Mouse (Mus musculus): ENCODE results near the gene Mfn2. TPM values are rescaled to one million over a fixed set of nuclear protein-coding genes. Genes with fewer than 3 reads are reported as not detected.

The Mfn2 gene
- polyA plus RNA-seq, 1 experiment from 2014 or later = 102 TPM

- Histone ChIP-seq H3K9me3 (no peaks in the 10 kb centered on the region), H3K9ac (no peak overlapping the region), H3K36me3 (peaks cover 97% of the 10 kb centered on the region), H3K4me1 (0 out of 2 replicates have a peak, but pooled peaks cover 2% of the 10 kb centered on the region), H3K27ac (replicated peaks) (no peak overlapping the region), H3K27me3 (replicated peaks) (no peaks in the 10 kb centered on the region), H3K4me3 (no peak overlapping the region), H3K4me2 (no peak overlapping the region)
- WGBS = 94% methylated on average over 12 of the region's 12 CpGs
- no peak for ATAC-seq (ENCODE audit: extremely low read depth, insufficient number of reproducible peaks, low FRiP score, low TSS enrichment)
These were observed 18.3 kb downstream of the Mfn2 start for GRCm38 (mm10) chr4:147886158-147886557.

- WGBS = 96% methylated on average over 3 of the region's 3 CpGs
- H3K4me3 ChIP-seq = no peak overlapping the region
- H3K27ac ChIP-seq (replicated peaks) = no peak overlapping the region
- H3K4me2 ChIP-seq = no peak overlapping the region
- no peaks in the 10 kb centered on the region for H3K27me3 ChIP-seq (replicated peaks)
- ATAC-seq (ENCODE audit: extremely low read depth, insufficient number of reproducible peaks, low FRiP score, low TSS enrichment) = no peak
- no peaks in the 10 kb centered on the region for H3K9me3 ChIP-seq
- H3K9ac ChIP-seq = no peak overlapping the region
- peaks cover 99% of the 10 kb centered on the region for H3K36me3 ChIP-seq
- H3K4me1 ChIP-seq = peaks cover 6% of the 10 kb centered on the region; the same call in 1 of the 2 replicates
These were observed 20.4 kb downstream of the Mfn2 start for GRCm38 (mm10) chr4:147884138-147884537.

GRCm38 (mm10) chr4:147883041-147883440 lies 21.5 kb downstream of the Mfn2 start:
- H3K4me3 ChIP-seq = no peak overlapping the region
- no peaks in the 10 kb centered on the region for H3K27me3 ChIP-seq (replicated peaks)
- H3K4me1 ChIP-seq = peaks cover 6% of the 10 kb centered on the region; the same call in 1 of the 2 replicates
- no peak overlapping the region for H3K9ac ChIP-seq
- no peaks in the 10 kb centered on the region for H3K9me3 ChIP-seq
- WGBS = 64% methylated on average over 6 of the region's 6 CpGs
- no peak overlapping the region for H3K27ac ChIP-seq (replicated peaks)
- ATAC-seq (ENCODE audit: extremely low read depth, insufficient number of reproducible peaks, low FRiP score, low TSS enrichment) = no peak
- no peak overlapping the region for H3K4me2 ChIP-seq
- H3K36me3 ChIP-seq = peaks cover 99% of the 10 kb centered on the region

- Histone ChIP-seq H3K4me1 (peaks cover 6% of the 10 kb centered on the region; the same call in 1 of the 2 replicates), H3K27me3 (replicated peaks) (no peaks in the 10 kb centered on the region), H3K27ac (replicated peaks) (no peak overlapping the region), H3K36me3 (peaks cover 98% of the 10 kb centered on the region), H3K4me2 (no peak overlapping the region), H3K4me3 (no peak overlapping the region), H3K9ac (no peak overlapping the region), H3K9me3 (no peaks in the 10 kb centered on the region)
- 90% methylated on average over 7 of the region's 7 CpGs for WGBS
- ATAC-seq (ENCODE audit: extremely low read depth, insufficient number of reproducible peaks, low FRiP score, low TSS enrichment) = no peak
These were observed 22.7 kb downstream of the Mfn2 start for GRCm38 (mm10) chr4:147881792-147882191.

GRCm38 (mm10) chr4:147879865-147880264 lies 24.6 kb downstream of the Mfn2 start:
- Histone ChIP-seq H3K27me3 (replicated peaks) (no peaks in the 10 kb centered on the region), H3K4me1 (peaks cover 6% of the 10 kb centered on the region; the same call in 1 of the 2 replicates), H3K4me2 (no peak overlapping the region), H3K27ac (replicated peaks) (no peak overlapping the region), H3K36me3 (peaks cover 98% of the 10 kb centered on the region), H3K9ac (no peak overlapping the region), H3K9me3 (no peaks in the 10 kb centered on the region), H3K4me3 (no peak overlapping the region)
- ATAC-seq (ENCODE audit: extremely low read depth, insufficient number of reproducible peaks, low FRiP score, low TSS enrichment) = no peak
- 43% methylated on average over 5 of the region's 5 CpGs for WGBS

- no peak overlapping the region for H3K27ac ChIP-seq (replicated peaks)
- H3K4me2 ChIP-seq = no peak overlapping the region
- H3K36me3 ChIP-seq = peaks cover 98% of the 10 kb centered on the region
- no peak overlapping the region for H3K4me3 ChIP-seq
- peaks cover 6% of the 10 kb centered on the region; the same call in 1 of the 2 replicates for H3K4me1 ChIP-seq
- no peak overlapping the region for H3K9ac ChIP-seq
- ATAC-seq (ENCODE audit: extremely low read depth, insufficient number of reproducible peaks, low FRiP score, low TSS enrichment) = no peak
- no peaks in the 10 kb centered on the region for H3K9me3 ChIP-seq
- 62% methylated on average over 2 of the region's 2 CpGs for WGBS
- H3K27me3 ChIP-seq (replicated peaks) = no peaks in the 10 kb centered on the region
These were observed 25.0 kb downstream of the Mfn2 start for GRCm38 (mm10) chr4:147879456-147879855.

- WGBS = 87% methylated on average over 9 of the region's 9 CpGs
- H3K9ac ChIP-seq = no peak overlapping the region
- no peaks in the 10 kb centered on the region for H3K27me3 ChIP-seq (replicated peaks)
- no peaks in the 10 kb centered on the region for H3K9me3 ChIP-seq
- peaks cover 98% of the 10 kb centered on the region for H3K36me3 ChIP-seq
- no peak overlapping the region for H3K4me3 ChIP-seq
- H3K4me2 ChIP-seq = no peak overlapping the region
- H3K27ac ChIP-seq (replicated peaks) = no peak overlapping the region
- no peak for ATAC-seq (ENCODE audit: extremely low read depth, insufficient number of reproducible peaks, low FRiP score, low TSS enrichment)
- peaks cover 6% of the 10 kb centered on the region; the same call in 1 of the 2 replicates for H3K4me1 ChIP-seq
These were observed 26.0 kb downstream of the Mfn2 start for GRCm38 (mm10) chr4:147878537-147878936.

- 80% methylated on average over 4 of the region's 4 CpGs for WGBS
- Histone ChIP-seq H3K4me1 (peaks cover 15% of the 10 kb centered on the region), H3K4me2 (no peak overlapping the region), H3K36me3 (peaks cover 96% of the 10 kb centered on the region), H3K4me3 (no peak overlapping the region), H3K9me3 (no peaks in the 10 kb centered on the region), H3K9ac (no peak overlapping the region; the same call in 1 of the 2 replicates), H3K27ac (replicated peaks) (no peak overlapping the region), H3K27me3 (replicated peaks) (no peaks in the 10 kb centered on the region)
- no peak for ATAC-seq (ENCODE audit: extremely low read depth, insufficient number of reproducible peaks, low FRiP score, low TSS enrichment)
These were observed 28.5 kb downstream of the Mfn2 start for GRCm38 (mm10) chr4:147875852-147876575.

- no peak for ATAC-seq (ENCODE audit: extremely low read depth, insufficient number of reproducible peaks, low FRiP score, low TSS enrichment)
- Histone ChIP-seq H3K4me2 (peak overlapping the region; percentile 75), H3K4me3 (peak overlapping the region; percentile 75), H3K27me3 (replicated peaks) (no peaks in the 10 kb centered on the region), H3K9ac (peak overlapping the region; percentile 85), H3K9me3 (no peaks in the 10 kb centered on the region), H3K27ac (replicated peaks) (peak overlapping the region; percentile 66), H3K36me3 (peaks cover 57% of the 10 kb centered on the region), H3K4me1 (peaks cover 36% of the 10 kb centered on the region)
- 7% methylated on average over 5 of the region's 5 CpGs for WGBS
These were observed 35.3 kb downstream of the Mfn2 start for GRCm38 (mm10) chr4:147869238-147869637.

- no peaks in the 10 kb centered on the region for H3K9me3 ChIP-seq
- peak within 1 kb of the TSS; percentile 89 for H3K9ac ChIP-seq
- peaks cover 36% of the 10 kb centered on the region for H3K4me1 ChIP-seq
- WGBS = under 1% methylated on average over 30 of the region's 30 CpGs
- H3K36me3 ChIP-seq = peaks cover 55% of the 10 kb centered on the region
- peak within 1 kb of the TSS; percentile 75 for H3K4me3 ChIP-seq
- H3K4me2 ChIP-seq = peak within 1 kb of the TSS; percentile 75
- H3K27ac ChIP-seq (replicated peaks) = peak within 1 kb of the TSS; percentile 80
- peak; percentile 95 for ATAC-seq (ENCODE audit: extremely low read depth, insufficient number of reproducible peaks, low FRiP score, low TSS enrichment)
- H3K27me3 ChIP-seq (replicated peaks) = no peaks in the 10 kb centered on the region
These were observed 36.0 kb downstream of the Mfn2 start, which contains the start of the genes Miip and Fv1 for GRCm38 (mm10) chr4:147868450-147869031. Gene Miip, minus strand, starts transcription at chr4:147868816. Gene Fv1, plus strand, starts transcription at chr4:147868979.

GRCm38 (mm10) chr4:147867563-147868449 lies 36.7 kb downstream of the Mfn2 start:
- H3K4me3 ChIP-seq = peak overlapping the region; percentile 75
- peak overlapping the region; percentile 80 for H3K27ac ChIP-seq (replicated peaks)
- H3K27me3 ChIP-seq (replicated peaks) = no peaks in the 10 kb centered on the region
- H3K9ac ChIP-seq = peak overlapping the region; percentile 89
- no peak for ATAC-seq (ENCODE audit: extremely low read depth, insufficient number of reproducible peaks, low FRiP score, low TSS enrichment)
- 8% methylated on average over 22 of the region's 22 CpGs for WGBS
- peaks cover 33% of the 10 kb centered on the region for H3K4me1 ChIP-seq
- H3K36me3 ChIP-seq = peaks cover 55% of the 10 kb centered on the region
- H3K9me3 ChIP-seq = no peaks in the 10 kb centered on the region
- peak overlapping the region; percentile 75 for H3K4me2 ChIP-seq
